Mouse (Mus musculus) liver, embryonic 15.5 days (tissue): ENCODE results near the gene Olfr1036. TPM values are rescaled to one million over a fixed set of nuclear protein-coding genes. Genes with fewer than 3 reads are reported as not detected.
"Not testable (repeated sequence)": the region's sequence is repeated elsewhere in the genome, so short reads cannot be mapped to it uniquely, and the experiment has no call there.

ENCODE experiments used
- ATAC-seq: fragments of 200-750 bp; cut with Nextera tagmentation; 2 replicates; pipeline ENCODE4 v1.8.0; 2017; ENCODE audit warnings: moderate number of reproducible peaks, mild to moderate bottlenecking, moderate library complexity; ENCODE audit not compliant: insufficient read depth
- H3K27ac ChIP-seq: fragments of 300-500 bp; sonication (generic); replicated peaks from 2 replicates; pipeline ENCODE4 v1.5.1; 2015; ENCODE audit warnings: mild to moderate bottlenecking, inconsistent platforms
- H3K27me3 ChIP-seq: fragments of 300-500 bp; sonication (generic); 2 replicates; pipeline ENCODE4 v1.6.1; 2015; ENCODE audit warnings: mild to moderate bottlenecking, inconsistent platforms
- H3K36me3 ChIP-seq: fragments of 300-500 bp; sonication (generic); replicated peaks from 2 replicates; pipeline ENCODE4 v1.6.1; 2015; ENCODE audit warnings: moderate library complexity, mild to moderate bottlenecking, inconsistent platforms
- H3K4me1 ChIP-seq: fragments of 300-500 bp; sonication (generic); replicated peaks from 2 replicates; pipeline ENCODE4 v1.6.1; 2015; ENCODE audit warnings: inconsistent platforms
- H3K4me2 ChIP-seq: fragments of 300-500 bp; sonication (generic); 2 replicates; pipeline ENCODE4 v1.6.1; 2015; ENCODE audit warnings: moderate library complexity, mild to moderate bottlenecking, inconsistent platforms
- H3K4me3 ChIP-seq: fragments of 300-500 bp; sonication (generic); replicated peaks from 2 replicates; pipeline ENCODE4 v1.5.1; 2015; ENCODE audit warnings: mild to moderate bottlenecking, inconsistent platforms
- H3K9ac ChIP-seq: fragments of 300-500 bp; sonication (generic); 2 replicates; pipeline ENCODE4 v1.6.1; 2015; ENCODE audit warnings: moderate library complexity, mild to moderate bottlenecking, inconsistent platforms
- H3K9me3 ChIP-seq: fragments of 300-500 bp; sonication (generic); replicated peaks from 2 replicates; pipeline ENCODE4 v1.6.1; 2016; ENCODE audit warnings: inconsistent platforms
- WGBS: fragments of 180-500 bp; shearing (Covaris S2); methylation state at CpG from one replicate; pipeline ENCODE4 v1.1.7; 2015; ENCODE audit warnings: mixed read lengths; ENCODE audit not compliant: insufficient replicate concordance; 5-methylcytosine and 5-hydroxymethylcytosine counted together
- polyA plus RNA-seq: library from polyadenylated mRNA; unstranded; fragments of >200 nt; fragmentation: Nextera tagmentation; extraction: Ambion mirVana; gene quantifications from 2 replicates; pipeline ENCODE4 v1.2.1, GENCODE M21; 2015

Olfr1036 gene
- not detected in 2 replicates for polyA plus RNA-seq

DNA sequence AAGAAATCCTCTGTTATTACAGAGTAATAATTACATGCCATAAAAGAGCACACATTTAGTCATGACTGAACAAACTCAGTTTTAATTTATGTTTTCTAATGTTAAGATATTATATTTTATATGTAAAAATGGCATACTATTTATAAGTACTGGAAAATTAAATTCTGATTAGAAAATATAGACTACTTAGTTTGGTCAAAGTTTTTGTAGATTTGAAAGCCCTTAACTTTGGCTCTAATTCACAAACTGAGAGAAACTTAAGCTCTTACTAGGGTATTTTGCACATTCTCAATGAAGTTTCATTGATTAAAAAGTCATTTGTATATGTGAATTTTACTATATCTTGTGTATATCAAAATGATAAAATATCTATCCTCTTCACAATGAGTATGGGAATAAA, at the start of gene Olfr1036:
TSS of gene Olfr1036 (plus strand) at position 301 of the 400 bp plus-strand sequence.
- H3K36me3 ChIP-seq, ATAC-seq, H3K27me3 ChIP-seq, H3K9me3 ChIP-seq, H3K4me1 ChIP-seq, H3K27ac ChIP-seq, H3K4me3 ChIP-seq, H3K4me2 ChIP-seq, H3K9ac ChIP-seq: not testable (repeated sequence)

- ATAC-seq, result no peak
- no peak within 1 kb of the TSS for H3K9ac ChIP-seq
- H3K27ac ChIP-seq, result no peak within 1 kb of the TSS
Observed at GRCm38 (mm10) chr2:86045561-86045960, 28.2 kb upstream of the Olfr1036 start, which contains the start of gene Olfr1034. Gene Olfr1034 (plus strand): TSS chr2:86045861.

GRCm38 (mm10) chr2:86050777-86051176, 23.0 kb upstream of the Olfr1036 start:
- H3K4me1 ChIP-seq, H3K27me3 ChIP-seq, H3K4me3 ChIP-seq, H3K27ac ChIP-seq, ATAC-seq, H3K9me3 ChIP-seq, H3K9ac ChIP-seq, H3K36me3 ChIP-seq, H3K4me2 ChIP-seq: not testable (repeated sequence)

More at GRCm38 (mm10) chr2:86045561-86045960, 28.2 kb upstream of the Olfr1036 start, which contains the start of gene Olfr1034:
- Histone ChIP-seq H3K36me3 (no peaks in the 10 kb centered on the region), H3K9me3 (no peaks in the 10 kb centered on the region), H3K27me3 (no peaks in the 10 kb centered on the region), H3K4me3 (no peak within 1 kb of the TSS), H3K4me2 (no peak within 1 kb of the TSS), H3K4me1 (no peaks in the 10 kb centered on the region)

DNA sequence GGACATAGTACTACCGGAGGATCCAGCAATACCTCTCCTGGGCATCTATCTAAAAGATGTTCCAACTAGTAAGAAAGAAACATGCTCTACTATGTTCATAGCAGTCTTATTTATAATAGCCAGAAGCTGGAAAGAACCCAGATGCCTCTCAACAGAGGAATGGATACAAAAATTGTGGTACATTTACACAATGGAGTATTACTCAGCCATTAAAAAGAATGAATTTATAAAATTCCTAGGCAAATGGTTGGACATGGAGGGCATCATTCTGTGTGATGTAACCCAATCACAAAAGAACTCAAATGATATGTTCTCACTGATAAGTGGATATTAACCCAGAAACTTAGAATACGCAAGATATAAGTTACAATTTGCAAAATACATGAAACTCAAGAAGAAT, 10.0 kb upstream of the Olfr1036 start:
- H3K9ac ChIP-seq, ATAC-seq, H3K4me3 ChIP-seq, H3K27me3 ChIP-seq, H3K36me3 ChIP-seq, H3K4me1 ChIP-seq, H3K4me2 ChIP-seq, H3K9me3 ChIP-seq, H3K27ac ChIP-seq: not testable (repeated sequence)
- 76% methylated on average over 2 of the region's 2 CpGs for WGBS

DNA sequence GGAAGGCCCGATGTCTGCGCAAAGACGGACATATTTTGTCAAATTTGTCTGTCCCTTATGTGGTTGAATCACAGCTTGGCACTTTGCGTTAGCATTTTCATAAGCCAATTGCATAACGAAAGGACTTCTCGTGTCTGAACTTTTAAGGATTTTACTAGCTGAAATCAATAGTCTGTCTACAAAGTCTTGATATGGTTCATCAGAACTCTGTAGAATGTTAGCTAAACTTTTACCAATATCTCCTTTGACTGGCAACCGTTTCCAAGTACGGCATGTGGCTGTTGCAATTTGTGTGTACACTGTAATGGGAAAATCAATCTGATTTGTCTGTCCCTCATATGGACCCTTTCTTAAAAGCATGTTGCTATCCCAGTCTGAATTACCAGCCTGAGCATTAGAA, 3.6 kb upstream of the Olfr1036 start:
- Histone ChIP-seq H3K9me3 (no peaks in the 10 kb centered on the region), H3K4me3 (no peak overlapping the region), H3K4me1 (no peaks in the 10 kb centered on the region), H3K36me3 (no peaks in the 10 kb centered on the region), H3K27me3 (no peaks in the 10 kb centered on the region), H3K4me2 (no peak overlapping the region), H3K27ac (no peak overlapping the region), H3K9ac (no peak overlapping the region)
- no peak for ATAC-seq
- 73% methylated on average over 8 of the region's 8 CpGs for WGBS

- H3K27me3 ChIP-seq, H3K9me3 ChIP-seq, H3K4me2 ChIP-seq, ATAC-seq, H3K9ac ChIP-seq, H3K4me1 ChIP-seq, H3K4me3 ChIP-seq, H3K27ac ChIP-seq, H3K36me3 ChIP-seq: not testable (repeated sequence)
- 54% methylated on average over 1 of the region's 1 CpGs for WGBS
Observed at GRCm38 (mm10) chr2:86080478-86080877, 6.7 kb downstream of the Olfr1036 start.

DNA sequence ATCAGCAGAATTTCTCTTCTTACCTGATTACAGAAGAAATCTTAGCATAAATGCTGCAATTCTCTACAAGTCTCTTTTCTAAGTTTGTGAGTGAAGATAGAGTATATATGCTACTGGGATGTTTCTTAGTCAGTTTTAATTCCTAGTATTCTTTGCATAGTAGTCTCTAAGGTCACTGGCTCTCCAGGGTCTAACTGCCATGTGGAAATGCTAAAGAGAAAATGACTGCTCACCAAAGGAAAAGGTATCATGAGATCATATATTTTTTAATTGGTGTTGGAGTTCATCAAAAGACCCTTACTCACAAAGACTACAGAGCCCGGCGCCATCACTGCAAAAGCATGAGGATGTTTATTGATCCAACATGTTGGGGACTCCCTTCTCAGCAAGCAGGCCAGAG, 13.5 kb downstream of the Olfr1036 start, which contains the start of gene Olfr1037:
TSS of gene Olfr1037 (minus strand) at position 101 of the 400 bp plus-strand sequence.
- Histone ChIP-seq H3K4me1 (no peaks in the 10 kb centered on the region), H3K4me2 (no peak within 1 kb of the TSS), H3K27me3 (no peaks in the 10 kb centered on the region), H3K4me3 (no peak within 1 kb of the TSS), H3K36me3 (no peaks in the 10 kb centered on the region), H3K9ac (no peak within 1 kb of the TSS), H3K27ac (no peak within 1 kb of the TSS), H3K9me3 (no peaks in the 10 kb centered on the region)
- ATAC-seq, result no peak
- WGBS, result 74% methylated on average over 2 of the region's 2 CpGs

Other genes with a start within 250 kb of the Olfr1036 start
- not detected in 2 replicates for gene Olfr1019, start 228.5 kb upstream of the Olfr1036 start, polyA plus RNA-seq
- gene Olfr1020, start 227.0 kb upstream of the Olfr1036 start, polyA plus RNA-seq, result not detected in 2 replicates
- gene Olfr1022, start 205.4 kb upstream of the Olfr1036 start, polyA plus RNA-seq, result not detected in 2 replicates
- gene Olfr1023, start 188.4 kb upstream of the Olfr1036 start, polyA plus RNA-seq, result not detected in 2 replicates
- not detected in 2 replicates for gene Olfr1024, start 168.9 kb upstream of the Olfr1036 start, polyA plus RNA-seq
- gene Olfr1025-ps1, start 158.8 kb upstream of the Olfr1036 start, polyA plus RNA-seq, result not detected in 2 replicates
- not detected in 2 replicates for gene Olfr1026, start 152.4 kb upstream of the Olfr1036 start, polyA plus RNA-seq
- not detected in 2 replicates for gene Olfr1028, start 123.6 kb upstream of the Olfr1036 start, polyA plus RNA-seq
- gene Olfr1029, start 100.1 kb upstream of the Olfr1036 start, polyA plus RNA-seq, result not detected in 2 replicates
- gene Olfr1030, start 94.7 kb upstream of the Olfr1036 start, polyA plus RNA-seq, result not detected in 2 replicates
- gene Olfr1031, start 83.7 kb upstream of the Olfr1036 start, polyA plus RNA-seq, result not detected in 2 replicates
- not detected in 2 replicates for gene Olfr1032, start 68.5 kb upstream of the Olfr1036 start, polyA plus RNA-seq
- gene Olfr1033, start 53.4 kb upstream of the Olfr1036 start, polyA plus RNA-seq, result 0.98 and 1.3 TPM in 2 replicates
- gene Olfr1034, start 28.1 kb upstream of the Olfr1036 start, polyA plus RNA-seq, result 0.05 TPM in 2 replicates
- not detected in 2 replicates for gene Olfr1037, start 13.4 kb downstream of the Olfr1036 start, polyA plus RNA-seq
- gene Olfr1039, start 61.9 kb downstream of the Olfr1036 start, polyA plus RNA-seq, result not detected in 2 replicates
- gene Olfr1040, start 72.7 kb downstream of the Olfr1036 start, polyA plus RNA-seq, result not detected in 2 replicates
- not detected in 2 replicates for gene Olfr1042, start 87.8 kb downstream of the Olfr1036 start, polyA plus RNA-seq
- not detected in 2 replicates for gene Olfr1043, start 93.5 kb downstream of the Olfr1036 start, polyA plus RNA-seq
- not detected in 2 replicates for gene Olfr1044, start 103.8 kb downstream of the Olfr1036 start, polyA plus RNA-seq
- gene Olfr52, start 111.7 kb downstream of the Olfr1036 start, polyA plus RNA-seq, result not detected in 2 replicates
- not detected in 2 replicates for gene Olfr1045, start 129.0 kb downstream of the Olfr1036 start, polyA plus RNA-seq
- not detected in 2 replicates for gene Olfr1046, start 145.3 kb downstream of the Olfr1036 start, polyA plus RNA-seq
- gene Olfr1047, start 157.4 kb downstream of the Olfr1036 start, polyA plus RNA-seq, result not detected in 2 replicates
- not detected in 2 replicates for gene Olfr1048, start 166.3 kb downstream of the Olfr1036 start, polyA plus RNA-seq
- not detected in 2 replicates for gene Olfr1049, start 184.3 kb downstream of the Olfr1036 start, polyA plus RNA-seq
- not detected in 2 replicates for gene Olfr1051, start 205.1 kb downstream of the Olfr1036 start, polyA plus RNA-seq
- not detected in 2 replicates for gene Olfr1052, start 218.5 kb downstream of the Olfr1036 start, polyA plus RNA-seq
- gene Olfr1053, start 241.3 kb downstream of the Olfr1036 start, polyA plus RNA-seq, result not detected in 2 replicates